ENCODE assay signal across 21 mouse cellular contexts in genomic region chr4:143106971-143107370, GRCm38 (mm10).
A peak's percentile ranks its signal among the peaks of the same experiment; 100 is the strongest.
DNase-seq lines count a peak whose midpoint lies in the region; ATAC-seq and TF ChIP-seq lines count a peak whose summit lies in the region.
"Had no signal": no experiment of that assay in that cellular context is flagged by ENCODE, and none has a peak within 500 bp of the region (broad histone marks: within the 10 kb centered on the region; RNA-seq: fewer than 3 reads in every experiment).

No protein-coding gene starts in this region.

- peak overlapping the region; percentile 38; the same call in 1 of the 2 replicates for H3K27ac ChIP-seq in kidney, embryonic 15.5 days
- peak overlapping the region; percentile 71 for H3K27ac ChIP-seq in liver, postnatal 0 days (ENCODE audit: low read depth)
- H3K27ac ChIP-seq in liver, embryonic 12.5 days: no peak overlapping the region
- H3K27ac ChIP-seq: embryonic facial prominence, embryonic 13.5 days; forebrain, embryonic 12.5 days; heart, embryonic 13.5 days; hindbrain, embryonic 15.5 days had no signal

- no peak overlapping the region for H3K4me3 ChIP-seq in kidney, embryonic 15.5 days (replicated peaks)
- no peak overlapping the region for H3K4me3 ChIP-seq in liver, postnatal 0 days (ENCODE audit: low read depth, low read length)
- H3K4me3 ChIP-seq in liver, embryonic 12.5 days: no peak overlapping the region
- H3K4me3 ChIP-seq: embryonic facial prominence, embryonic 13.5 days; forebrain, embryonic 12.5 days; heart, embryonic 13.5 days; hindbrain, embryonic 15.5 days had no signal

- TF ChIP-seq EP300 in liver, postnatal 0 days (IDR thresholded peaks at IDR 0.05; ENCODE audit: low read depth): no peak

- H3K27me3 ChIP-seq in kidney, embryonic 15.5 days: no peaks in the 10 kb centered on the region
- H3K27me3 ChIP-seq in liver, postnatal 0 days (ENCODE audit: insufficient read depth, low read length): no peaks in the 10 kb centered on the region
- no peaks in the 10 kb centered on the region for H3K27me3 ChIP-seq in liver, embryonic 12.5 days (replicated peaks)
- H3K27me3 ChIP-seq: CH12.LX; embryonic facial prominence, embryonic 13.5 days; forebrain, embryonic 12.5 days; hindbrain, embryonic 15.5 days had no signal

- no peak for TF ChIP-seq CTCF in liver, postnatal 0 days (IDR thresholded peaks at IDR 0.05; ENCODE audit: low read depth)

- no peak overlapping the region for H3K4me2 ChIP-seq in kidney, embryonic 15.5 days
- H3K4me2 ChIP-seq in liver, postnatal 0 days (ENCODE audit: low read depth, low read length): no peak overlapping the region; the same call in 1 of the 2 replicates
- H3K4me2 ChIP-seq in liver, embryonic 12.5 days: no peak overlapping the region
- H3K4me2 ChIP-seq: embryonic facial prominence, embryonic 13.5 days; forebrain, embryonic 12.5 days; heart, embryonic 13.5 days; hindbrain, embryonic 15.5 days had no signal

- WGBS in kidney, embryonic 15.5 days: 70% methylated on average over 6 of the region's 6 CpGs
- WGBS in liver, postnatal 0 days (ENCODE audit: insufficient replicate concordance): 61% methylated on average over 6 of the region's 6 CpGs
- 63% methylated on average over 6 of the region's 6 CpGs for WGBS in liver, embryonic 12.5 days (ENCODE audit: insufficient replicate concordance)

- H3K9ac ChIP-seq in kidney, embryonic 15.5 days: no peak overlapping the region
- H3K9ac ChIP-seq in liver, postnatal 0 days (replicated peaks): no peak overlapping the region
- no peak overlapping the region for H3K9ac ChIP-seq in liver, embryonic 12.5 days
- H3K9ac ChIP-seq: embryonic facial prominence, embryonic 13.5 days; forebrain, embryonic 12.5 days; heart, embryonic 13.5 days; hindbrain, embryonic 15.5 days had no signal

- H3K9me3 ChIP-seq in kidney, embryonic 15.5 days (replicated peaks): no peaks in the 10 kb centered on the region
- no peaks in the 10 kb centered on the region for H3K9me3 ChIP-seq in liver, postnatal 0 days (ENCODE audit: low read length)
- H3K9me3 ChIP-seq in liver, embryonic 12.5 days (replicated peaks): no peaks in the 10 kb centered on the region
- H3K9me3 ChIP-seq: embryonic facial prominence, embryonic 13.5 days; forebrain, embryonic 12.5 days; heart, embryonic 13.5 days; hindbrain, embryonic 15.5 days had no signal

- ATAC-seq in kidney, embryonic 15.5 days (replicated peaks; ENCODE audit: low FRiP score): no peak
- peak; percentile 43 for ATAC-seq in liver, postnatal 0 days
- ATAC-seq in liver, embryonic 12.5 days: no peak
- ATAC-seq in common myeloid progenitor, adult 5-6 weeks (replicated peaks; ENCODE audit: low read depth, poor library complexity, severe bottlenecking): 0 out of 2 replicates have a peak, but pooled peaks have one; percentile 21
- peak; percentile 89 for ATAC-seq in megakaryocyte, adult 5-6 weeks (ENCODE audit: poor library complexity, severe bottlenecking)
- ATAC-seq: forebrain, embryonic 16.5 days had no signal

- peaks cover 27% of the 10 kb centered on the region for H3K4me1 ChIP-seq in kidney, embryonic 15.5 days
- peaks cover 8% of the 10 kb centered on the region; the same call in 1 of the 2 replicates for H3K4me1 ChIP-seq in liver, postnatal 0 days (ENCODE audit: insufficient read depth)
- H3K4me1 ChIP-seq in liver, embryonic 12.5 days: peaks cover 11% of the 10 kb centered on the region; the same call in 1 of the 2 replicates
- H3K4me1 ChIP-seq: forebrain, embryonic 12.5 days had no signal

- DNase-seq in kidney, postnatal 14 days: no peak
- DNase-seq in liver, postnatal 0 days: no peak
- DNase-seq in lung, postnatal 4 days: no peak
- DNase-seq in cerebellum, adult 18-20 months: no peak
- DNase-seq: adrenal gland, adult 8-10 months; adrenal gland, postnatal 36 days; cerebellum, adult 11 months; cerebellum, adult 9-10 months; cerebellum, postnatal 25 days; gastrocnemius, postnatal 10 days; heart, postnatal 4 days had no signal

- peaks cover 37% of the 10 kb centered on the region for H3K36me3 ChIP-seq in kidney, embryonic 15.5 days
- peaks cover 18% of the 10 kb centered on the region; the same call in 1 of the 2 replicates for H3K36me3 ChIP-seq in liver, postnatal 0 days (replicated peaks; ENCODE audit: insufficient read depth, low read length)
- peaks cover 37% of the 10 kb centered on the region for H3K36me3 ChIP-seq in liver, embryonic 12.5 days

Comparison
In these comparisons a context has a peak if more than half of its experiments do, and no peak if none do; other contexts are left out.
1. ATAC-seq: peak in liver, postnatal 0 days (single experiment), common myeloid progenitor, adult 5-6 weeks (single experiment) and megakaryocyte, adult 5-6 weeks (single experiment); none in kidney, embryonic 15.5 days (single experiment) and liver, embryonic 12.5 days (single experiment).